Mouse (Mus musculus): ENCODE results near the gene Anapc15-ps. TPM values are rescaled to one million over a fixed set of nuclear protein-coding genes. Genes with fewer than 3 reads are reported as not detected.

Gene Anapc15-ps
- polyA plus RNA-seq (2012; rRNA removed) = 0.34 and 0.49 TPM in 2 replicates

GRCm38 (mm10) chr10:95673351-95673750 lies at the start of gene Anapc15-ps:
Gene Anapc15-ps (minus strand): TSS chr10:95673451.
- DNase-seq (ENCODE audit: low read depth) = no peak

GRCm38 (mm10) chr10:95722203-95722611 lies 49.0 kb upstream of the Anapc15-ps start:
- no peak for DNase-seq (ENCODE audit: low read depth)
- TF ChIP-seq POLR2A (IDR thresholded peaks at IDR 0.05; ENCODE audit: borderline replicate concordance, extremely low read depth, insufficient read depth, insufficient read length, poor library complexity, severe bottlenecking) (no peak), CTCF (IDR thresholded peaks at IDR 0.05; ENCODE audit: borderline replicate concordance, extremely low read depth, insufficient read depth, insufficient read length) (no peak)

More at GRCm38 (mm10) chr10:95673351-95673750, at the start of gene Anapc15-ps:
- no peak for TF ChIP-seq CTCF (IDR thresholded peaks at IDR 0.05; ENCODE audit: borderline replicate concordance, extremely low read depth, insufficient read depth, insufficient read length)
- no peak for TF ChIP-seq POLR2A (IDR thresholded peaks at IDR 0.05; ENCODE audit: borderline replicate concordance, extremely low read depth, insufficient read depth, insufficient read length, poor library complexity, severe bottlenecking)

GRCm38 (mm10) chr10:95720181-95720798 lies 47.0 kb upstream of the Anapc15-ps start:
- no peak for DNase-seq (ENCODE audit: low read depth)
- no peak for TF ChIP-seq CTCF (IDR thresholded peaks at IDR 0.05; ENCODE audit: borderline replicate concordance, extremely low read depth, insufficient read depth, insufficient read length)
- TF ChIP-seq POLR2A (IDR thresholded peaks at IDR 0.05; ENCODE audit: borderline replicate concordance, extremely low read depth, insufficient read depth, insufficient read length, poor library complexity, severe bottlenecking) = no peak

GRCm38 (mm10) chr10:95719472-95719871 lies 46.2 kb upstream of the Anapc15-ps start:
- no peak for TF ChIP-seq POLR2A (IDR thresholded peaks at IDR 0.05; ENCODE audit: borderline replicate concordance, extremely low read depth, insufficient read depth, insufficient read length, poor library complexity, severe bottlenecking)
- no peak for TF ChIP-seq CTCF (IDR thresholded peaks at IDR 0.05; ENCODE audit: borderline replicate concordance, extremely low read depth, insufficient read depth, insufficient read length)

GRCm38 (mm10) chr10:95718760-95719159 lies 45.5 kb upstream of the Anapc15-ps start:
- no peak for TF ChIP-seq CTCF (IDR thresholded peaks at IDR 0.05; ENCODE audit: borderline replicate concordance, extremely low read depth, insufficient read depth, insufficient read length)

More at GRCm38 (mm10) chr10:95719472-95719871, 46.2 kb upstream of the Anapc15-ps start:
- no peak for DNase-seq (ENCODE audit: low read depth)

GRCm38 (mm10) chr10:95717106-95717680 lies 43.9 kb upstream of the Anapc15-ps start:
- TF ChIP-seq POLR2A (IDR thresholded peaks at IDR 0.05; ENCODE audit: borderline replicate concordance, extremely low read depth, insufficient read depth, insufficient read length, poor library complexity, severe bottlenecking) = no peak
- TF ChIP-seq CTCF (IDR thresholded peaks at IDR 0.05; ENCODE audit: borderline replicate concordance, extremely low read depth, insufficient read depth, insufficient read length) = no peak
- DNase-seq (ENCODE audit: low read depth) = no peak

More at GRCm38 (mm10) chr10:95718760-95719159, 45.5 kb upstream of the Anapc15-ps start:
- no peak for DNase-seq (ENCODE audit: low read depth)

GRCm38 (mm10) chr10:95715687-95716086 lies 42.4 kb upstream of the Anapc15-ps start:
- TF ChIP-seq POLR2A (IDR thresholded peaks at IDR 0.05; ENCODE audit: borderline replicate concordance, extremely low read depth, insufficient read depth, insufficient read length, poor library complexity, severe bottlenecking) = no peak
- TF ChIP-seq CTCF (IDR thresholded peaks at IDR 0.05; ENCODE audit: borderline replicate concordance, extremely low read depth, insufficient read depth, insufficient read length) = no peak
- DNase-seq (ENCODE audit: low read depth) = no peak

- TF ChIP-seq POLR2A (IDR thresholded peaks at IDR 0.05; ENCODE audit: borderline replicate concordance, extremely low read depth, insufficient read depth, insufficient read length, poor library complexity, severe bottlenecking) (no peak), CTCF (IDR thresholded peaks at IDR 0.05; ENCODE audit: borderline replicate concordance, extremely low read depth, insufficient read depth, insufficient read length) (no peak)
- DNase-seq (ENCODE audit: low read depth) = no peak
These were observed 39.0 kb upstream of the Anapc15-ps start for GRCm38 (mm10) chr10:95712221-95712620.

- peak; percentile 56 for DNase-seq (ENCODE audit: low read depth)
- TF ChIP-seq POLR2A (IDR thresholded peaks at IDR 0.05; ENCODE audit: borderline replicate concordance, extremely low read depth, insufficient read depth, insufficient read length, poor library complexity, severe bottlenecking) (no peak), CTCF (IDR thresholded peaks at IDR 0.05; ENCODE audit: borderline replicate concordance, extremely low read depth, insufficient read depth, insufficient read length) (no peak)
These were observed 36.8 kb upstream of the Anapc15-ps start for GRCm38 (mm10) chr10:95709903-95710660.

GRCm38 (mm10) chr10:95709143-95709880 lies 36.1 kb upstream of the Anapc15-ps start:
- no peak for DNase-seq (ENCODE audit: low read depth)
- TF ChIP-seq CTCF (IDR thresholded peaks at IDR 0.05; ENCODE audit: borderline replicate concordance, extremely low read depth, insufficient read depth, insufficient read length) (no peak), POLR2A (IDR thresholded peaks at IDR 0.05; ENCODE audit: borderline replicate concordance, extremely low read depth, insufficient read depth, insufficient read length, poor library complexity, severe bottlenecking) (no peak)

GRCm38 (mm10) chr10:95708001-95708400 lies 34.8 kb upstream of the Anapc15-ps start:
- TF ChIP-seq CTCF (IDR thresholded peaks at IDR 0.05; ENCODE audit: borderline replicate concordance, extremely low read depth, insufficient read depth, insufficient read length) = no peak
- no peak for TF ChIP-seq POLR2A (IDR thresholded peaks at IDR 0.05; ENCODE audit: borderline replicate concordance, extremely low read depth, insufficient read depth, insufficient read length, poor library complexity, severe bottlenecking)
- DNase-seq (ENCODE audit: low read depth) = no peak
